Mouse (Mus musculus) heart, postnatal 0 days (tissue): ENCODE results near the gene Rhbdd2.

Source experiments
- CTCF ChIP-seq: IDR thresholded peaks from 2 replicates; pipeline ENCODE4 v1.5.1; 2016; ENCODE audit warnings: antibody characterized with exemption, control low read depth, low read depth
- EP300 ChIP-seq: IDR thresholded peaks from 2 replicates; pipeline ENCODE4 v1.6.1; 2016; ENCODE audit warnings: antibody characterized with exemption, low read depth

GRCm38 (mm10) chr5:135693281-135693853, 60.9 kb downstream of the Rhbdd2 start:
- no peak for TF ChIP-seq CTCF
- TF ChIP-seq EP300 = no peak
